Mouse (Mus musculus) adrenal gland, postnatal 10 days (tissue): Measurements from ENCODE around the gene Spata4. TPM values are rescaled to one million over a fixed set of nuclear protein-coding genes. Genes with fewer than 3 reads are reported as not detected.
"Not testable (repeated sequence)": the region's sequence is repeated elsewhere in the genome, so short reads cannot be mapped to it uniquely, and the experiment has no call there.

Experiments used
- DNase-seq: peaks from one replicate; pipeline ENCODE4 v3.0.0; 2021; ENCODE audit warnings: mixed read lengths
- long read RNA-seq, 2 experiments: library from polyadenylated mRNA; stranded (forward); transcript quantifications; one replicate each; pipeline ENCODE4 v2.0.0; 2021
- total RNA-seq, 2 experiments: library from RNA; stranded (reverse); gene quantifications; 2 replicates each; pipeline ENCODE4 v1.2.3; 2021

Gene Spata4
- total RNA-seq, result not detected
- long read RNA-seq, experiment 1, result 0 reads
- long read RNA-seq, experiment 2, partial matches to known transcripts, result 0 of 1 reads
- long read RNA-seq, experiment 2, other reads (novel, unspliced or antisense), result 0 of 1 reads

- peak; percentile 73 for DNase-seq
Observed at GRCm38 (mm10) chr8:54600671-54601251, at the start of gene Spata4. Gene Spata4, plus strand, starts transcription at chr8:54600781.

GRCm38 (mm10) chr8:54554921-54555320 is 45.7 kb upstream of the Spata4 start:
- no peak for DNase-seq

GRCm38 (mm10) chr8:54562137-54562536 is 38.4 kb upstream of the Spata4 start:
- DNase-seq, result no peak

GRCm38 (mm10) chr8:54565181-54565580 is 35.4 kb upstream of the Spata4 start:
- no peak for DNase-seq

- DNase-seq, result no peak
Observed at GRCm38 (mm10) chr8:54565603-54566260, 34.8 kb upstream of the Spata4 start.

GRCm38 (mm10) chr8:54567168-54567567 is 33.4 kb upstream of the Spata4 start:
- no peak for DNase-seq

- DNase-seq, result no peak
Observed at GRCm38 (mm10) chr8:54570618-54571609, 29.7 kb upstream of the Spata4 start.

- DNase-seq, result no peak
Observed at GRCm38 (mm10) chr8:54581436-54581835, 19.1 kb upstream of the Spata4 start.

- no peak for DNase-seq
Observed at GRCm38 (mm10) chr8:54582886-54583285, 17.7 kb upstream of the Spata4 start.

GRCm38 (mm10) chr8:54594634-54595033 is 5.9 kb upstream of the Spata4 start:
- no peak for DNase-seq

- DNase-seq, result no peak
Observed at GRCm38 (mm10) chr8:54596051-54596450, 4.5 kb upstream of the Spata4 start.

GRCm38 (mm10) chr8:54596940-54597339 is 3.6 kb upstream of the Spata4 start:
- DNase-seq, result no peak

- DNase-seq, result no peak
Observed at GRCm38 (mm10) chr8:54597386-54597785, 3.2 kb upstream of the Spata4 start.

- no peak for DNase-seq
Observed at GRCm38 (mm10) chr8:54603440-54603839, 2.9 kb downstream of the Spata4 start.

- DNase-seq, result no peak
Observed at GRCm38 (mm10) chr8:54609336-54609735, 8.8 kb downstream of the Spata4 start.

- peak; percentile 79 for DNase-seq
Observed at GRCm38 (mm10) chr8:54610238-54610637, 9.7 kb downstream of the Spata4 start.

GRCm38 (mm10) chr8:54616710-54617109 is 16.1 kb downstream of the Spata4 start:
- not testable (repeated sequence) for DNase-seq

- peak; percentile 57 for DNase-seq
Observed at GRCm38 (mm10) chr8:54638634-54639033, 38.1 kb downstream of the Spata4 start.
